Mouse (Mus musculus) neural tube, embryonic 12.5 days (tissue): Measurements from ENCODE around the gene Dpf3. TPM values are rescaled to one million over a fixed set of nuclear protein-coding genes. Genes with fewer than 3 reads are reported as not detected.
A peak's percentile ranks its signal among the peaks of the same experiment; 100 is the strongest.

Experiments used
- ATAC-seq: fragments of 200-750 bp; cut with Nextera tagmentation; 2 replicates; pipeline ENCODE4 v1.8.0; 2017; ENCODE audit warnings: low read depth, mild to moderate bottlenecking, moderate TSS enrichment, moderate library complexity; ENCODE audit not compliant: low FRiP score
- H3K27ac ChIP-seq: fragments of 300-500 bp; sonication (generic); 2 replicates; pipeline ENCODE4 v1.5.1; 2016
- H3K27me3 ChIP-seq: fragments of 300-500 bp; sonication (generic); replicated peaks from 2 replicates; pipeline ENCODE4 v1.6.1; 2016; ENCODE audit warnings: mild to moderate bottlenecking
- H3K36me3 ChIP-seq: fragments of 300-500 bp; sonication (generic); 2 replicates; pipeline ENCODE4 v1.6.1; 2016; ENCODE audit warnings: mild to moderate bottlenecking
- H3K4me1 ChIP-seq: fragments of 300-500 bp; sonication (generic); 2 replicates; pipeline ENCODE4 v1.6.1; 2016
- H3K4me2 ChIP-seq: fragments of 300-500 bp; sonication (generic); replicated peaks from 2 replicates; pipeline ENCODE4 v1.6.1; 2016; ENCODE audit warnings: mild to moderate bottlenecking
- H3K4me3 ChIP-seq: fragments of 300-500 bp; sonication (generic); 2 replicates; pipeline ENCODE4 v1.5.1; 2016
- H3K9ac ChIP-seq: fragments of 300-500 bp; sonication (generic); 2 replicates; pipeline ENCODE4 v1.6.1; 2016; ENCODE audit warnings: mild to moderate bottlenecking
- H3K9me3 ChIP-seq: fragments of 300-500 bp; sonication (generic); 2 replicates; pipeline ENCODE4 v1.6.1; 2016; ENCODE audit warnings: mild to moderate bottlenecking
- WGBS: fragments of 180-500 bp; shearing (Covaris S2); methylation state at CpG from one replicate; pipeline ENCODE4 v1.1.7; 2016; 5-methylcytosine and 5-hydroxymethylcytosine counted together
- polyA plus RNA-seq: library from polyadenylated mRNA; unstranded; fragments of >200 nt; fragmentation: Nextera tagmentation; extraction: Ambion mirVana; gene quantifications from 2 replicates; pipeline ENCODE4 v1.2.1, GENCODE M21; 2016

Gene Dpf3
- polyA plus RNA-seq, 1 experiment from 2014 or later = 17.4 TPM

- H3K9ac ChIP-seq = no peak overlapping the region
- WGBS = 87% methylated on average over 9 of the region's 9 CpGs
- H3K4me1 ChIP-seq = peaks cover 16% of the 10 kb centered on the region
- H3K36me3 ChIP-seq = no peaks in the 10 kb centered on the region
- H3K9me3 ChIP-seq = no peaks in the 10 kb centered on the region
- no peak overlapping the region for H3K4me2 ChIP-seq
- ATAC-seq = no peak
- H3K27me3 ChIP-seq = no peaks in the 10 kb centered on the region
- no peak overlapping the region for H3K27ac ChIP-seq
- no peak overlapping the region for H3K4me3 ChIP-seq
Measured at GRCm38 (mm10) chr12:83312818-83313217, 174.7 kb downstream of the Dpf3 start.

- Histone ChIP-seq H3K4me1 (peaks cover 4% of the 10 kb centered on the region; the same call in 1 of the 2 replicates), H3K4me2 (no peak overlapping the region), H3K9me3 (no peaks in the 10 kb centered on the region), H3K36me3 (no peaks in the 10 kb centered on the region), H3K4me3 (no peak overlapping the region), H3K27me3 (no peaks in the 10 kb centered on the region), H3K9ac (no peak overlapping the region), H3K27ac (no peak overlapping the region)
- 60% methylated on average over 11 of the region's 11 CpGs for WGBS
- ATAC-seq = 0 out of 2 replicates have a peak, but pooled peaks have one; percentile 7
Measured at GRCm38 (mm10) chr12:83310567-83310966, 176.9 kb downstream of the Dpf3 start.

DNA sequence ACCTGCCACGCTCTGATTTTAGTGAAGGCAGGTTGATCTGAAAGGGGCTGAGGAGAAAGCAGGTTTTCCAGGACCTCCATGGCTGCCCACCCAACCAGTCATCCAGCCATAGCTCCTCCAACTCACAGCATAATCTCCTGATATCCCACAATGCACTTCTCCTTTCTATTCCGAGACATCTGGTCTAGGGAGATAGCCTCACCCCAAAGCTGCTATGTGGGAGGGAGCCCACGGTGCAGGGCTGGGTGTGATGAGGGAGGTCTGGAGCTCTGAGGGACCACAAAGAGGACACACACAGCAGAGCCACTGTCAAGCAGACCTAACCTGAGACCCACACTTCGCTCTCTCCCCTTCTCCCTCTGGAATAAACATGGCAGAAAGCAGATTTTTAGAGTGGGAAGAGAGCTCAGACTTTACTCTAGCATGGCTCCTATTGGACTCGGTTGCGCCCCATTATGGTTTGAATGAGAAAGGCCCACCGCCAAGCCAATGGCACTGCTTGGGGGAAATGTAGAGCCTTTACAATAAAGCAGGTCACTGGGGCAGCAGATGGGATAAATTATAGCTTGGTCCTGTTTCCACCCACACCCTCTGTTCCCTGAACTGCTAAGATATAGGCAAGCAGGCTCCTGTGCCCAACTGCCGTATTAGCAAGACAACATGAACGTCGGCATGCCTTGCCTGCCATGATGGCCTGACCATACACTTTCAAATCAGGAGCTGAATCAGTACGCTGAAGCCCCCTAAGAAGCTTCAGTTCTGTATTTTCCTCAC, 178.3 kb downstream of the Dpf3 start:
- Histone ChIP-seq H3K9ac (no peak overlapping the region), H3K4me2 (no peak overlapping the region), H3K4me1 (peaks cover 4% of the 10 kb centered on the region; the same call in 1 of the 2 replicates), H3K9me3 (no peaks in the 10 kb centered on the region), H3K4me3 (no peak overlapping the region), H3K27ac (no peak overlapping the region), H3K36me3 (no peaks in the 10 kb centered on the region), H3K27me3 (no peaks in the 10 kb centered on the region)
- no peak for ATAC-seq
- 81% methylated on average over 11 of the region's 11 CpGs for WGBS

DNA sequence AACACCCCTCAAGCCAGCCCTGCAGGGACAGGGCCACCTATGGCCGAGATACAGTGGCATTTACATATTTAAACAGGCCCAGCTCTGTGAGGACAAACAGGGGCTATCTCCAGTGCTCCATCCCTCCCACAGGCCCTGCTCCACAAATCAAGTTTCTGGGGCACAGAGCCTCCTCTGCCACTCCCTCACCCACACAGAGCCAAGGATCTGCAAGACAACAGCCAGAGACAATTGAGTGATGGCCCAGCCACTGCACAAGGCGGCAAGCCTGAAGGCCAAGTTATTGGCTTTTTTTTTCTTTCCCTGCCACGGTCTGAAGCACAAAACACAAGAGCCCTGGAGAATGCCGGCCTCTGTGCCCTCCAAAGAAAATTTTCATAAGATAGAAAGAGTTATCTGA, 178.9 kb downstream of the Dpf3 start:
- peaks cover 4% of the 10 kb centered on the region; the same call in 1 of the 2 replicates for H3K4me1 ChIP-seq
- H3K9ac ChIP-seq = no peak overlapping the region
- no peak for ATAC-seq
- H3K27me3 ChIP-seq = no peaks in the 10 kb centered on the region
- no peak overlapping the region for H3K4me2 ChIP-seq
- H3K4me3 ChIP-seq = no peak overlapping the region
- 50% methylated on average over 4 of the region's 4 CpGs for WGBS
- no peak overlapping the region for H3K27ac ChIP-seq
- H3K36me3 ChIP-seq = no peaks in the 10 kb centered on the region
- no peaks in the 10 kb centered on the region for H3K9me3 ChIP-seq

DNA sequence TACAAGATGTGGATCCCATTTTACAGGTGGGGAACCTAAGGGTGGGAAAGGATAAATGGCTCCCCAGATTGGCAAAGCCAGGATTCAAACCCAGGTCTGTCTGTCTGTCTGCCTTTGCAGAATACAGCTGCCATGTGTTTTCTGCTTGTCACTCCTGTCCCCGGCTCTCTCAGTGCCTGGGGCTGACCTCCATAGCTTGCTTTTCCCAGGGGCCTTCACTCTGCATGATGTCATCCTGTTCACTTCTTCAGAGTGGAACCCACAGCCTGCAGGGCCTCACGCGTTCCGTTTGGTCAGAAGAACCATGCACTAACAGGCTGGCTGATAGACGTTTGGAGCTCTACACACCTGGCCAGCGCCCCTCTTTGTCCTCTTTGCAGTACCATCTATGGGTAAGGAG, 184.3 kb downstream of the Dpf3 start:
- Histone ChIP-seq H3K27ac (peak overlapping the region; percentile 47), H3K9me3 (no peaks in the 10 kb centered on the region), H3K4me2 (peak overlapping the region; percentile 39), H3K9ac (no peak overlapping the region), H3K4me1 (peaks cover 17% of the 10 kb centered on the region), H3K27me3 (no peaks in the 10 kb centered on the region), H3K36me3 (no peaks in the 10 kb centered on the region), H3K4me3 (no peak overlapping the region)
- WGBS = 63% methylated on average over 6 of the region's 6 CpGs
- ATAC-seq = no peak

DNA sequence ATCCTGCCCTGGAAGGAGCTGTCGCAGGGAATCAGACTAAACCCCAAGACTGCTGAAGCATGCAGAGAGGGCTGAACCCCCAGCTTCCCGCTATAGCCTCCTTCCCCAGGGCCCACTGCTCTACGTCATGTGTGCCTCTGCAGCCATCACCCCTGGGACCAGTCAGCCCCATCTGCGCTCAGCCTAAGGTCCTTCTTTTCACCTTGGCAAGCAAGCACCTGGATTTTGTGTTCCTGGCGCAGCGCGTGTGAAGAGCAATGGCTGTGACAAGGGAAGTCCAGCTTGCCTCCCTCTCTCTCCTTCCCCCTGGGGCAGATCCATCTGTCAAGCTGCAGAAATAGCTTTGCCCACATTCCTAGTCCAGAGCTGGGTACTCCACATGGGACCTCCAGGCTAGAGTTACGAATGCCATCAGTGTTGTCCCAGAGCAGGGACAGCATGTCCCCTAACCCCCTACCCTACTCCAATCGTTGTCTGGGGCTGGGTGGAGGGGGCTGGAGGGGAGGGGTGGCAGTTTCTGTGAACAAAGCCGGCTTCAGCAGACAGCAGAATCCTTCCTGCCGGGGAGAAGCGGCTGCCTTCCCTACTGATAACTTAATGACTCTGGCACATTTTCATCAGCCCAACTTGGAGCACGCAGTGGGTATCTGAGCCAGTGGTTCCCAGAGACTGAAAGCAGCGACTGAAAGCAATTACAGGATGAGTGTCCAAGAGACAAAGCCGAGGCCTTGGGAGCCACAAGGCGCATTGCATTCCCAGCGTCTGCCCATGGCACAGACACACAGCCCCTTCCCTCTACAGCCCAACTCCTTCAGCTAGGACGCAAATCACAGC, 185.0 kb downstream of the Dpf3 start:
- WGBS = 21% methylated on average over 18 of the region's 18 CpGs
- peaks cover 17% of the 10 kb centered on the region for H3K4me1 ChIP-seq
- no peak overlapping the region for H3K9ac ChIP-seq
- H3K27ac ChIP-seq = peak overlapping the region; percentile 47
- ATAC-seq = peak; percentile 77
- H3K36me3 ChIP-seq = no peaks in the 10 kb centered on the region
- peak overlapping the region; percentile 39 for H3K4me2 ChIP-seq
- no peaks in the 10 kb centered on the region for H3K9me3 ChIP-seq
- H3K4me3 ChIP-seq = no peak overlapping the region
- no peaks in the 10 kb centered on the region for H3K27me3 ChIP-seq

GRCm38 (mm10) chr12:83301616-83302319, 185.7 kb downstream of the Dpf3 start:
- Histone ChIP-seq H3K4me1 (peaks cover 17% of the 10 kb centered on the region), H3K36me3 (no peaks in the 10 kb centered on the region), H3K9me3 (no peaks in the 10 kb centered on the region), H3K27ac (peak overlapping the region; percentile 47), H3K4me3 (no peak overlapping the region), H3K27me3 (no peaks in the 10 kb centered on the region), H3K9ac (no peak overlapping the region), H3K4me2 (peak overlapping the region; percentile 39)
- peak; percentile 29; the same call in 1 of the 2 replicates for ATAC-seq
- WGBS = 70% methylated on average over 18 of the region's 18 CpGs

DNA sequence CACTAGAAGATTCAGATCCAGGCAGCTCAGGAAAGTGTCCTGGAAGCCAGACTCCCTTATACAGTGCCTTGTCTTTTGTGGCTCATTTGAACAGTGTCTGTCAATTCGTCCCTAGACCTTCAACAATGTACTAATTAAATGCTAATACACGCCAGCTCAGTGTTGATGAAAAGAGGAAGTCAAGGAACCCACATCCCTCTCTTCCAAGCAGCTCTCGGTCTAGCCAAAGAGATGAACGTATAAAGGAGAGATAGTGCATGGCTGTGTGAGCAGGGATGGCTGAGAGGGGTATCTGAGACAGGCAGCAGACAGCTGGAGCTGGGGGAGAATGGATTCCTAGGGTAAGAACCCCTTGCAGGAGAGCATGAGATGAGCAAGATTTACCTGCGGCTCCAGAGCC, 189.2 kb downstream of the Dpf3 start:
- no peak for ATAC-seq
- WGBS = 82% methylated on average over 5 of the region's 5 CpGs
- Histone ChIP-seq H3K4me3 (no peak overlapping the region), H3K9ac (no peak overlapping the region), H3K9me3 (no peaks in the 10 kb centered on the region), H3K4me1 (peaks cover 16% of the 10 kb centered on the region), H3K36me3 (no peaks in the 10 kb centered on the region), H3K27ac (no peak overlapping the region), H3K27me3 (no peaks in the 10 kb centered on the region), H3K4me2 (no peak overlapping the region)

- no peaks in the 10 kb centered on the region for H3K9me3 ChIP-seq
- H3K4me1 ChIP-seq = no peaks in the 10 kb centered on the region
- H3K4me2 ChIP-seq = no peak overlapping the region
- ATAC-seq = no peak
- H3K4me3 ChIP-seq = no peak overlapping the region
- no peak overlapping the region for H3K9ac ChIP-seq
- H3K36me3 ChIP-seq = no peaks in the 10 kb centered on the region
- 57% methylated on average over 8 of the region's 8 CpGs for WGBS
- H3K27me3 ChIP-seq = no peaks in the 10 kb centered on the region
- H3K27ac ChIP-seq = no peak overlapping the region
Measured at GRCm38 (mm10) chr12:83295031-83295430, 192.5 kb downstream of the Dpf3 start.

DNA sequence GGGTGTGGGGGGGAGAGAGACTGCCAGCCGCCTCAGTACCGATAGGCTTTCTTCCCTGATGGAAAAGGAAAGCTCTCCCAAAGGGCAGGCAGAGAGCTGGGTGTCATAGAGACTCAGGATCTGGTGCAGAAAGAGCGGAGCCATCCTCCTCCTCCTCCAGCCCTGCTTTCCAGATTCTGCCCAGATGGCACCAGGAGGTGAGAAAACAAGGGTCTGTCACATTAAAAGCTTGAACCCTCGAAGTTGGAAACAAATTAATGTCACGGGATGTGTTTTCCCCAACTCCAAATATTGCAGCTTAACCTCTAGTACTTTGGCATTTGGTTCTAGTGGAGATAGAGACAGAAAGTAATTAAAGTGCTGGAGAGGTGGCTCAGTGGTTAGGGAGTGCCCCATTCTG, 195.6 kb downstream of the Dpf3 start:
- H3K9me3 ChIP-seq = no peaks in the 10 kb centered on the region
- no peak for ATAC-seq
- no peak overlapping the region for H3K4me3 ChIP-seq
- H3K4me1 ChIP-seq = peaks cover 4% of the 10 kb centered on the region; the same call in 1 of the 2 replicates
- WGBS = 76% methylated on average over 5 of the region's 5 CpGs
- no peak overlapping the region for H3K9ac ChIP-seq
- no peak overlapping the region for H3K27ac ChIP-seq
- no peaks in the 10 kb centered on the region for H3K27me3 ChIP-seq
- H3K36me3 ChIP-seq = no peaks in the 10 kb centered on the region
- H3K4me2 ChIP-seq = no peak overlapping the region

DNA sequence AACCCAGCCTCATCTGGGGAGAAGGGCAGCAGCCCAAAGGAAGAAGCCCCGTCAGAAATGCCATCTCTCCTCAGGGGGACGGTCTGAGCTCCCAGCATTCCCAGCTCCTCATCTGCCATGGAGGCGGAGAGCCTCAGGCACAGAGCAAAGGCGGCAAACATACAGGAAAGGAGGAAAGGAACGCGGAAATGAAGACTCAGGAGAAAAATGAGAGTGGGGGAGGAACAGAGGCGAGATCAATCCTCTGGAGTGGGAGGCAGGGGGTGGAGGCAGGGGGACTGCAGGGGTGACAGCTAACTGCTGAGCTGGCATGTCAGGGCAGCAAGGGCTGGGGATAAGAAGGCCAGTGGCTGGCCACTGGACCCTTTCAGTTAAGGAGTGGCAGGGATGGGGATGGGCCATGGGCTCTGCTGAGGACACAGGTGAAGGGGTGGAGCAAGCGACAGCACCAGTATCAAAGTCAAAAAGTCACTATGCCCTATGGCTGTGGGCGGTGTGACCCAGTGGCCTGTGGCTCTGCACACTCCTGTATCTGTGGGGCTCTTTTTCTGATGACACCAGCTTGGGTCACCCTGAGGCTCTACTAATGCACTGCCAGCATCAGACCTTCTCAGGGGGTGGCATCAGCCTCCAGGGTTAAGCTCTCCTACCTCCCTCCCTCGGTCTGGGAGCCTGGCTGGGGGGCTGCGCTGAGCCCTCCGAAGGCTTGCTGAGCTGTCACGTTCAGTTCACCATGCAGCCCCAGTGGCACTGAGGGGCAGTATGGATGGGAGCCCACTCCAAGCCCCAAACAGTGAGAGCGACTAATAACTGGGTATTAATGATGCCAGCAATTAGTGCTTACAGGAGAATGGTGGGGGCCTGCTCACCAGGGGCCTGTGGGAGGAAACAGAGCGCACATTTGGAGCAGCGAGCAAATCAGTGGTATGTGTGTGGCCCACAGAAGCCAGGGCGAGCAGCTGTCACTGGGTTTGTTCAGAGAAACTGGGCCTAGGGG, 200.7 kb downstream of the Dpf3 start:
- ATAC-seq = no peak
- H3K27ac ChIP-seq = no peak overlapping the region

More for the DNA sequence above, 200.7 kb downstream of the Dpf3 start:
- peaks cover 4% of the 10 kb centered on the region for H3K4me1 ChIP-seq
- no peaks in the 10 kb centered on the region for H3K27me3 ChIP-seq
- H3K9ac ChIP-seq = no peak overlapping the region
- no peaks in the 10 kb centered on the region for H3K36me3 ChIP-seq
- WGBS = 68% methylated on average over 17 of the region's 17 CpGs
- H3K4me3 ChIP-seq = no peak overlapping the region
- H3K4me2 ChIP-seq = no peak overlapping the region
- no peaks in the 10 kb centered on the region for H3K9me3 ChIP-seq
